Mouse (Mus musculus) ovary, adult 18-20 months (tissue): ENCODE data around the gene Utp11.

Experiments
- DNase-seq: peaks from one replicate; pipeline ENCODE4 v3.0.0; 2022; ENCODE audit warnings: low spot score, mixed read lengths

Gene Utp11

GRCm38 (mm10) chr4:124631456-124631855, 61.9 kb downstream of the Utp11 start:
- no peak for DNase-seq
